Mouse (Mus musculus): ENCODE measurements around the gene Bnipl. TPM values are rescaled to one million over a fixed set of nuclear protein-coding genes. Genes with fewer than 3 reads are reported as not detected.

Bnipl gene
- total RNA-seq, 1 experiment = 6.7 TPM

DNA sequence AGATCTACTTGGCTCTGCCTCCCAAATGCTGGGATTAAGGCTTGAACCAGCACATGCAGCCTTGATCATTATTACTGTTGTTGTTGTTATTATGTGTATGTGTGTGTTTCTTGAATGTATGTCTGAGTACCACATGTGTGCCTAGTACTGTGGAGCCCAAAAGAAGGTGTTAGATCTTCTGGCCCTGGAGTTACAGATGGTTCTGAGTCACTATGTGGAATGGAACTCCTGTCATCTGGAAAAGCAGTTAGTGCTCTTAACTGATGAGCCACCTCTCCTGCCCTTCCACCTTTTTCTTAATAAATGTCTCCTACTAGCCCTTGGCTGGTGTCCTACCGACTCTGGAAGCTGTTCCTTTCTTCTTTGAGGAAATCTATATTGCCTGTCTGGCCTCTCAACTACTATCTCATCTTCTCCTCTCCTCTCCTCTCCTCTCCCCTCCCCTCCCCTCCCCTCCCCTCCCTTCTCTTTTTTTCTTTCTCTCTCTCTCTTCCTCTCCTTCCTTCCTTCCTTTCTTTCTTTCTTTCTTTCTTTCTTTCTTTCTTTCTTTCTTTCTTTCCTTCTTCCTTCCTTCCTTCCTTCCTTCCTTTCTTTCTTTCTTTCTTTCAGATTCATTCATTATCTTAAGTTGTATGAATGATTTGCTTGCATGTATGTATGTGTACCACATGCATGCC, 3.2 kb downstream of the Bnipl start:
- H3K4me1 ChIP-seq (ENCODE audit: control insufficient read depth in 2 of 2, insufficient read depth in 2 of 2, low read length in 2 of 2, poor library complexity in 1 of 2) = peaks cover 0 to 14% of the 10 kb centered on the region in 2 experiments; a peak in 2 of 4 replicates
- no peak overlapping the region for H3K4me3 ChIP-seq (ENCODE audit: insufficient read depth in 1 of 2, low read depth in 1 of 2, low read length in 2 of 2, poor library complexity in 1 of 2, severe bottlenecking in 1 of 2)
- DNase-seq (ENCODE audit: low read depth, low spot score) = no peak
- H3K27ac ChIP-seq (ENCODE audit: insufficient read depth, low read depth, low read length, poor library complexity, severe bottlenecking) = no peak overlapping the region
- in situ Hi-C loops (cut with MboI; ENCODE audit: low sequenced_read_pairs in 2 of 2, unreplicated experiment in 2 of 2) = no loop called here
- H3K9me3 ChIP-seq (ENCODE audit: control insufficient read depth, insufficient read depth, low read depth, low read length) = no peaks in the 10 kb centered on the region
- TF ChIP-seq ZC3H11A (IDR thresholded peaks at IDR 0.05; ENCODE audit: borderline replicate concordance, low read depth, low read length) (no peak), CHD2 (IDR thresholded peaks at IDR 0.05; ENCODE audit: low read depth, low read length) (no peak), HCFC1 (IDR thresholded peaks at IDR 0.05; ENCODE audit: borderline replicate concordance, insufficient read depth, low read length) (no peak), ZNF384 (IDR thresholded peaks at IDR 0.05; ENCODE audit: low read depth, low read length) (no peak), MAFK (IDR thresholded peaks at IDR 0.05; ENCODE audit: insufficient read depth, low read depth, low read length) (no peak)
- peaks cover 3% of the 10 kb centered on the region; the same call in 1 of the 2 replicates for H3K36me3 ChIP-seq (ENCODE audit: control insufficient read depth, insufficient read depth, low read length, poor library complexity, severe bottlenecking)
- no peak overlapping the region for H3K9ac ChIP-seq (ENCODE audit: insufficient read depth, low read depth, low read length, poor library complexity, severe bottlenecking)

DNA sequence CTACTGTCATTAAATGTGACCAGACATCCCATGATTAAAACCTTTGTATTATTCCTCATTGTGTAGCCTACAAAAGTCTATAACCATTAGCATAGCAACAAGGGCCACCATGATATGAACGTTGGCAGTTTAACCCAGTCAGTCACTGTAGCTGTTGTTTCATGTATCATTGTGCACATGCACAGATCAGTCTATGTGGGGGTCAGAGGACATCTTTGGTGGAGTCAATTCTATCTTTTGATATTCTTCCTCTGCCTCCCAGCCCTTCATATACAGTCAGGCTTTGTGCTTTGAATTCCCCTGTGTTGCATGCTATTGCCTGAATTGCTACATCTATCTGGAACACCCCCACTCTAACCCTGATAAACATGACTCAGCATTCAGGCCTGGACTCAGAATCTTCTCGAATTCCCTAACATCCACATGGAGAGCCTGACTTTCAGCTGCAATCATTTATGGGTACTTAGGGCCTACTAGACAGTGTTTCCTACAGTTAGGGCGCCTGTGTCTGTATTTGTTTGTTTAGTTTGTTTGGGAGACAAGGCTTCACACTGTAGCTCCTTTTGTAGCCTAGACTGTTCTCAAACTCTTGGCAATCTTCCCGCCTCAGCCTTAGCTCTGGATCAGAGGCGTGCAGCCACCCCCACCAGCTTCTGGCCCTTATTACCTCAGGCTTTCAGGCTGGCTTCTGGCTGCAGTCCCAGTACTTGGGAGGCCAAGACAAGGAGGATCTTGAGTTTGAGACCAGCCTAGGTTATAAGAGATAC, 4.3 kb downstream of the Bnipl start:
- Histone ChIP-seq H3K9ac (ENCODE audit: insufficient read depth, low read depth, low read length, poor library complexity, severe bottlenecking) (no peak overlapping the region), H3K9me3 (ENCODE audit: control insufficient read depth, insufficient read depth, low read depth, low read length) (no peaks in the 10 kb centered on the region), H3K4me1 (ENCODE audit: control insufficient read depth in 2 of 2, insufficient read depth in 2 of 2, low read length in 2 of 2, poor library complexity in 1 of 2) (peaks cover 0 to 15% of the 10 kb centered on the region in 2 experiments; a peak in 3 of 4 replicates), H3K36me3 (ENCODE audit: control insufficient read depth, insufficient read depth, low read length, poor library complexity, severe bottlenecking) (peaks cover 3% of the 10 kb centered on the region; the same call in 1 of the 2 replicates), H3K27ac (ENCODE audit: insufficient read depth, low read depth, low read length, poor library complexity, severe bottlenecking) (no peak overlapping the region), H3K4me3 (ENCODE audit: insufficient read depth in 1 of 2, low read depth in 1 of 2, low read length in 2 of 2, poor library complexity in 1 of 2, severe bottlenecking in 1 of 2) (no peak overlapping the region)
- DNase-seq (ENCODE audit: low read depth, low spot score) = no peak
- TF ChIP-seq MAFK (IDR thresholded peaks at IDR 0.05; ENCODE audit: insufficient read depth, low read depth, low read length) (no peak; the same call in 1 of the 2 replicates), HCFC1 (IDR thresholded peaks at IDR 0.05; ENCODE audit: borderline replicate concordance, insufficient read depth, low read length) (no peak), CHD2 (IDR thresholded peaks at IDR 0.05; ENCODE audit: low read depth, low read length) (no peak), ZNF384 (IDR thresholded peaks at IDR 0.05; ENCODE audit: low read depth, low read length) (no peak), ZC3H11A (IDR thresholded peaks at IDR 0.05; ENCODE audit: borderline replicate concordance, low read depth, low read length) (no peak)
- in situ Hi-C loops (cut with MboI; ENCODE audit: low sequenced_read_pairs in 2 of 2, unreplicated experiment in 2 of 2) = no loop called here

DNA sequence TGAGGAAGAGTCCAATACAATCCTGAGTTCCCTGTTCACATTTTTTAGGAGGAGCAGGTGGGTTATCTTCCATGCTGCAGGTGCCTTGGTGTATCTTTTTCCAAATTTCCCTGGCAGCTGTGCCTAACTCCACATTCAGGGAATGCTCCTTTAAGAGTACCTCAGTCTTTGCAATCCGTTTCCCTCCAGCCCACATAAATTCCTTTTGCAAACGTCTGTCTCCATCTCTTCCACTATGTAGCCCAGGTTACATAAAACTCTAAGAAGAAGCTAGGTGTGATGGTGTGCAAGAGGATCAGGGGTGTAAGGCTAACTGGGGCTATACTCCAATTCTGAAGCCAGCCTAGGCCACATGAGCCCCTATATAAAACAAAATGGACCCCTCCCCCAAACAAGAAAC, 7.9 kb downstream of the Bnipl start:
- Histone ChIP-seq H3K4me1 (ENCODE audit: control insufficient read depth in 2 of 2, insufficient read depth in 2 of 2, low read length in 2 of 2, poor library complexity in 1 of 2) (peaks cover 0 to 12% of the 10 kb centered on the region in 2 experiments; a peak in 3 of 4 replicates), H3K9ac (ENCODE audit: insufficient read depth, low read depth, low read length, poor library complexity, severe bottlenecking) (no peak overlapping the region), H3K36me3 (ENCODE audit: control insufficient read depth, insufficient read depth, low read length, poor library complexity, severe bottlenecking) (peaks cover 3% of the 10 kb centered on the region; the same call in 1 of the 2 replicates), H3K4me3 (ENCODE audit: insufficient read depth in 1 of 2, low read depth in 1 of 2, low read length in 2 of 2, poor library complexity in 1 of 2, severe bottlenecking in 1 of 2) (no peak overlapping the region), H3K9me3 (ENCODE audit: control insufficient read depth, insufficient read depth, low read depth, low read length) (no peaks in the 10 kb centered on the region), H3K27ac (ENCODE audit: insufficient read depth, low read depth, low read length, poor library complexity, severe bottlenecking) (no peak overlapping the region)
- no peak for DNase-seq (ENCODE audit: low read depth, low spot score)
- in situ Hi-C loops (cut with MboI; ENCODE audit: low sequenced_read_pairs in 2 of 2, unreplicated experiment in 2 of 2) = no loop called here
- TF ChIP-seq ZNF384 (IDR thresholded peaks at IDR 0.05; ENCODE audit: low read depth, low read length) = no peak
- TF ChIP-seq MAFK (IDR thresholded peaks at IDR 0.05; ENCODE audit: insufficient read depth, low read depth, low read length) = no peak
- TF ChIP-seq HCFC1 (IDR thresholded peaks at IDR 0.05; ENCODE audit: borderline replicate concordance, insufficient read depth, low read length) = no peak
- TF ChIP-seq CHD2 (IDR thresholded peaks at IDR 0.05; ENCODE audit: low read depth, low read length) = no peak
- TF ChIP-seq ZC3H11A (IDR thresholded peaks at IDR 0.05; ENCODE audit: borderline replicate concordance, low read depth, low read length) = no peak

DNA sequence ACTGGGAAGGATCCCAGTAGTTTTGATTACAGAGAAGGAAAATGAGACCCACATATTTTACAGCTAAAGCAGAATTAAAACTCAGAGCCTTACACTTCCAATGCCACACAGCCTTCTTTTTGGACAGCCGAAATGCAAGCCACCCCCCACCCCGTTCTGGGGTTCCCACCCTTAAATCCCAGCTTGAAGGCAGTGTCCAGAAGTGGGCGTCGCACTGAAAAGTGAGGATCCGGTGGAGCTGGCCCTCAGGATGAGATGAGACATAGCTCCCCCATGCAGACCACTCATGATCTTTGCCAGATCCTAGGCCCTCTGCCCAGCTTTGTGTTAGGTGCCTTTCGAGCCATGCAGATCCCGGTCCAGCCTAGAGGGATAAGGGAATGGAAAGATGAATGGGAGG, 9.5 kb downstream of the Bnipl start, which contains the start of gene Gm128:
Gm128 (minus strand) TSS at position 101 of the 400 bp plus-strand sequence.
- Histone ChIP-seq H3K36me3 (ENCODE audit: control insufficient read depth, insufficient read depth, low read length, poor library complexity, severe bottlenecking) (peaks cover 8% of the 10 kb centered on the region; the same call in 1 of the 2 replicates), H3K4me1 (ENCODE audit: control insufficient read depth in 2 of 2, insufficient read depth in 2 of 2, low read length in 2 of 2, poor library complexity in 1 of 2) (peaks cover 0 to 11% of the 10 kb centered on the region in 2 experiments; a peak in 3 of 4 replicates), H3K9ac (ENCODE audit: insufficient read depth, low read depth, low read length, poor library complexity, severe bottlenecking) (peak within 1 kb of the TSS; percentile 58), H3K27ac (ENCODE audit: insufficient read depth, low read depth, low read length, poor library complexity, severe bottlenecking) (no peak within 1 kb of the TSS), H3K4me3 (ENCODE audit: insufficient read depth in 1 of 2, low read depth in 1 of 2, low read length in 2 of 2, poor library complexity in 1 of 2, severe bottlenecking in 1 of 2) (peak within 1 kb of the TSS; percentile 34 to 51), H3K9me3 (ENCODE audit: control insufficient read depth, insufficient read depth, low read depth, low read length) (no peaks in the 10 kb centered on the region)
- in situ Hi-C loops (cut with MboI; ENCODE audit: low sequenced_read_pairs in 2 of 2, unreplicated experiment in 2 of 2) = no loop called here
- DNase-seq (ENCODE audit: low read depth, low spot score) = no peak
- TF ChIP-seq MAFK (IDR thresholded peaks at IDR 0.05; ENCODE audit: insufficient read depth, low read depth, low read length) (no peak), ZC3H11A (IDR thresholded peaks at IDR 0.05; ENCODE audit: borderline replicate concordance, low read depth, low read length) (no peak), HCFC1 (IDR thresholded peaks at IDR 0.05; ENCODE audit: borderline replicate concordance, insufficient read depth, low read length) (no peak), ZNF384 (IDR thresholded peaks at IDR 0.05; ENCODE audit: low read depth, low read length) (no peak), CHD2 (IDR thresholded peaks at IDR 0.05; ENCODE audit: low read depth, low read length) (no peak)

All from ES-E14 (cell line).